Mouse (Mus musculus) embryo, embryonic 10.5 days (tissue): ENCODE measurements around the gene Pmp22.

Experiments
- DNase-seq: peaks from one replicate; pipeline ENCODE4 v3.0.0-alpha.2; 2015; ENCODE audit warnings: low spot score

The Pmp22 gene

DNA sequence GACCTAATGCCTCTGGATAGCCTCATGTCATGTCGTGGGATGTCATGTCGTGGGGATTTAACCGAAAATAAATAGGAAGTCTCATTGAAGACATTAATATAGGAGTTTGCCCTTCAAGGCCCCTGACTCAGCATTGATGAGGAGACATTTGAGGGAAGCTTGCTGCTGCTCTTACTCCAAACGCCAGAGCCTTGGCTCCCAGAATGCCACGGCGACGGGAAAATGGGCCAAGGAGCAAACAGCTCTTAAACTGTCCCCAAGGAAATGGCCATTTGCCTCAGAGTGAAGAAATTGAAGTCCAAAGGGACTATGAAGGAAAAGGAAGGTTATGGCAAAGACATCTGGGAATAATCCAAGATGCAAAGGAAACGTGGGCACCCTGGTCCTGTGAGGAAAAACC lies 34.8 kb downstream of the Pmp22 start:
- DNase-seq = no peak

DNA sequence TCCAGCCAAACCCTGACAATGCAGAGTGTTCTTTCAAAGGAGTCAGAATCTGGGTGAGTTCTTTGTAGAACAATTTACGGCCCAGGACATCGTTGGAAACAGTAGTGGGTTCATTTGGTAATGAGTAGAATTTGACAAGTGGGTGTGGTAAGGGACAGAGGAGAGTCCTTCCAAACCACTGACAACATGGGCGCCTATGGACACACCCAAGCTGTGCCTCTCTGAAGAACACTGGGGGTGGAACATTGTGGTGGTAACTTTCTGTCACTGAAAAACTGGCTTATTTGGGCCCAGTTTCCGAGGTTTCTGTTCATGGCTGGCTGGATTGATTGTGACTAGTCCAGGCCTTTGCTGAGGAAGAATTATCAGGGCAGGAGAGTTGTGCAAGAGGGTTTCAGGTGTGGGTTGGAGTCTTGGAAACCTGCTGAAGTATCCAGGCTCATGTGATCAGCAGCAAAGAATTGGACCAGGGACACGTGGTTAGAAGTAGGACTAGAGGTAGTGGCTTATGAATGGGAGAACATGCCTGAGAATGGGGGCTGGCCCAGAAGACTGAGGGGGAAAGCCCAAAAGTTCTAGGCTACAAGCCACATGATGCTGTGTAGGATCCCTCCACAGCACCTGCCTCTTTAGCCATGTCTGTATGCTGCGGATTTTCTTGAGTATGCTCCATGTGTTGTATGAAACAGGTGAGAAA lies 35.4 kb downstream of the Pmp22 start:
- DNase-seq = no peak

DNA sequence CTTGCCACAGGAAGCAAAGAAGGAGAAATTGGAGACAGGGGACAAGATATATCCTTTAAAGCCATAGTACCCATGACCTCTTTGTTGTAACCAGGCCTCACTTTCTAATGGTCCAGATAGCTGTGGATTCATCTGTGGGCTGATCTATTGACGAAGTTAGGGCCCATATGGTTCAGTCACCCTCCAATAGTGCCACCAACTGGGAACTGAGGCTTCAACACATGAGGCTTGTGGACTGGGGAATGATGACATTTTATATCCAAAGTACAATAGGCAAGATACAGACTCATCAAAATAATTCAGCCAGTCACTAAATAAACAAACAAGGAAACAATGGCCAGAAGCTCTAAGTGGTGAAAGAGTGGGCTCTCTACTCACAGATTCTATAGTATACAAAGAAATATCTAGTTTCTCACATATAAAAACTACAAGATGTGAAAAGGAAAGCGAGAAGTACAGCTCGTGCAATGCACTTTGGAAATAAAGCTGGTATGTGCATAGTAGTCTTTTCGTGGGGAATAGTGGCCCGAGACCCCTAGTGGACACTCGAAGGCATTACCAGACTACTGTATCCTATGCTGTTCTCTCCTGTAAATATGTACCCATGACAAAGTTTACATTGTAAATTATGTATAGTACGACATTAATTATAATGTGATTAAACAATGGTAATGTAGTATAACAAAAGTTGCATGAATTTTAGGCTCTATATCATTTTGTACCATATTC lies 36.1 kb downstream of the Pmp22 start:
- peak; percentile 44 for DNase-seq

- no peak for DNase-seq
These were observed 39.0 kb downstream of the Pmp22 start for GRCm38 (mm10) chr11:63167826-63168225.

GRCm38 (mm10) chr11:63168551-63169258 lies 39.9 kb downstream of the Pmp22 start:
- DNase-seq = peak; percentile 51

GRCm38 (mm10) chr11:63171977-63172376 lies 43.2 kb downstream of the Pmp22 start:
- DNase-seq = peak; percentile 62

- no peak for DNase-seq
These were observed 44.8 kb downstream of the Pmp22 start for GRCm38 (mm10) chr11:63173604-63174003.

GRCm38 (mm10) chr11:63175302-63175701 lies 46.5 kb downstream of the Pmp22 start:
- peak; percentile 38 for DNase-seq

GRCm38 (mm10) chr11:63176416-63176815 lies 47.6 kb downstream of the Pmp22 start:
- DNase-seq = no peak

DNA sequence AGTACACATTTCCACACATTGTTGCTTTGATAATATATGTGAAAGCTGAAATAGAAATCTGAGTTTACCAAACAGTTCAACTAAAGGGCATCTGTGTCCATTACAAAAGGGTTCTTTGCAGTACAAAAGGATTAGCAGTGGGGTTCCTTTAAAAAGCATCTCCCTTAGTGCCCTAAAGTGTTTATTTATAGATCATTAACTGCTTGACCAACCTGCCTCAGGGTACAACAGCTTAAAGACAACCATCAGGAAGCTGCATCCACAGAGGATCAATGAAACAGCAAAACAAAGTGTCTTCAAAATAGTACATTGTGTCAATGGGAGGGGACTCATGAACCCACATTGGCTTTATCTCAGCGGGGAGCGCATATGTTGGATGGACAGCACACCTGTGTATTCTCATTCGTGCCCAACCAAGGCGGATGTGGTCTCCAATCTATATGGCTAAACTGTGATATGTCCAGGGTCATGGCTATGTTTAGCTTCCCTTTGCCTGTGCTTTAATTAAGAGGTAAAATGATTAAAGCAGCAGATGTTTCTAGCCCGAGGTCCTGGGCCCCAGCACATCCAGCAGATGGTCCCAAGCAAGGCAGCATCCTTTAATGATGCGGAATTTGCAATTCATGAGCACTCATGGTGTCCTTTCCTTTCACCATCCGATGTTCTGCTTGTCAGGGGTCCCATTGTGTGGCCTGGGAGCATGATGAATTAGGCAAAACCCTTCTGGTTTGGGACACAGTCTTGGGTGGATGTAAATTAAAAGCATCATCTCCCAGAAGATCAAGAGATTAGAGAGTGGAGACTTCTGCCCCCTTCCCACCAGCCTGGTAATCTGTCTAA lies 51.7 kb downstream of the Pmp22 start:
- peak; percentile 75 for DNase-seq

DNA sequence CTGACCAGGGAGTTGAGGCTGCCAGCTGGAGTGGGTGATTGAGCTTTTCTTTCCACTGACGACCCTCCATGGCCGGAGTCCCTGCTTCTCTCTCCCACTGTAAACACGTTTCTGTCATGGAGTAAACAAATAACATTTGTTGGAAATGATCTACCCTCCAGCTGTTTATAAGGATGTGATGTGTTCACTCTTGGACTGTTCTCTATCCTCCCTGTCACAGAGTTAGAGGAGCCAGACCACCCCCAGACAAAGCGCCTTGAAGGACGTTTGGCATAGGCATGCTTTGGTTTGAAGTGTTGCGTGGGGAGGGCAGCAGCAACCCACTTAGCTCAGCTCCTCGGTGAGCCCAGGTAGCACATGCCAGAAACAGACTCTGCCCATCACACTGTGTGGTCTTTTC lies 60.0 kb downstream of the Pmp22 start:
- no peak for DNase-seq

- no peak for DNase-seq
These were observed 69.3 kb downstream of the Pmp22 start for GRCm38 (mm10) chr11:63198070-63198469.

- DNase-seq = no peak
These were observed 73.3 kb downstream of the Pmp22 start for GRCm38 (mm10) chr11:63201989-63202535.
